Mouse (Mus musculus): ENCODE measurements around the gene Slamf7. TPM values are rescaled to one million over a fixed set of nuclear protein-coding genes. Genes with fewer than 3 reads are reported as not detected.

Slamf7 gene
- total RNA-seq, 1 experiment from 2014 or later: 47.4 TPM

DNA sequence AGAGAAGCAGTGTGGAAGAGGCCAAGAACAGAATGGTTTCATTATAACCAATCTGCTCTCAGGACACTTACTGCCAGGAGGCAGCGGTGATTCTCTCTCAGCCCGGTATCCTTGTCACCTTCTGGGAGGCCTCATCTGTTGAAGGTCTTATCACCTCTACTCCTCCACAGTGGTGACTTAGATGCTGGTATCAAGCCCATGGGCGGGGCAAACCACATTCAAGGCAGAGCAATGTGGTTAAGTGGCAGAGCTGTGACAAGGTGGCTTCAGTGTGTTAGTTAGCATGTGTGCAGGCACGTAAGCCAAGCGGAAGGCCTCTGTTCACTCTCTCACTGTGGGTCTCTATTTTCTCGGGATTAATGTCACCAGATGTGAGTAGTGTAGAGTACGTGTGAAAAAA lies 9.2 kb downstream of the Slamf7 start:
- peak; percentile 68 for ATAC-seq (replicated peaks; ENCODE audit: insufficient number of reproducible peaks, low FRiP score, low TSS enrichment, poor library complexity, severe bottlenecking)

DNA sequence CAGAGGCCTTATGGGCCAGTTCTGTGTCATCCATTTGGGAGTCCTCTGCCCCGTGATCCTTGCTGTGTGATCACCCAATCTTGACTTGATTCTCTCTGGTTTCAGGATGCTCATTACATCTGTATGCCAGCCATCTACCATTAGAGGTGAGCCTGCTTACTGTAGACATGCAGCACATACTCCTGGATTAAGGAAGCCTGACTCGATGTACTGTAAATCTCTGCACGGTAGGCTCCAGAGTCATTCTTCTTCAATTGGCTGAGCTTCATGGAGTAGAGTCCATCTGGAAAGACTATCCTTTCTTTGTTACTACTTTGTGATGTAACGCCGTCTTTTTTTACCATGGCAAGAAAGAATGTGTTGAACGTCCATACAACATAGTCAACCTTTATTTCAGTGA lies 12.0 kb downstream of the Slamf7 start:
- no peak for ATAC-seq (replicated peaks; ENCODE audit: insufficient number of reproducible peaks, low FRiP score, low TSS enrichment, poor library complexity, severe bottlenecking)

DNA sequence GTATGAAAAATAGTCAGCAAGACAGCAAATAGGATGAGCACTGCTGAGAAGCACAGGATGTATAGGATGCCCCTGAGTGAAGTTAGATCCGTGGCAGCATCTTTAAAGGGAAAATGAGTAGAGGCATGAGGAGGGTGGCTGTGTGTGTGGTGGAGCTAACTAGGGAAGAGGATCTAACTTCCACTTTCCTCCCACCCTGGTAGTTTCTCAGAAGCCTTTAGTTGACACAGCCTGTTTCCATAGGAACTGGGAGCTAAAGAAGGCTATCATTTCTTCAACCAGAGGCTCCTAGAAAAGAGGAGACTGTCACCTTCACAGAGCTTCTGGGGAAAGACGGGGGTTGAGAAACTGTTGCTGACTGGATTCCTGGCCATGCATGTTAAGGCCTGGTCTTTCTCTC lies 14.1 kb downstream of the Slamf7 start:
- no peak for ATAC-seq (replicated peaks; ENCODE audit: insufficient number of reproducible peaks, low FRiP score, low TSS enrichment, poor library complexity, severe bottlenecking)

DNA sequence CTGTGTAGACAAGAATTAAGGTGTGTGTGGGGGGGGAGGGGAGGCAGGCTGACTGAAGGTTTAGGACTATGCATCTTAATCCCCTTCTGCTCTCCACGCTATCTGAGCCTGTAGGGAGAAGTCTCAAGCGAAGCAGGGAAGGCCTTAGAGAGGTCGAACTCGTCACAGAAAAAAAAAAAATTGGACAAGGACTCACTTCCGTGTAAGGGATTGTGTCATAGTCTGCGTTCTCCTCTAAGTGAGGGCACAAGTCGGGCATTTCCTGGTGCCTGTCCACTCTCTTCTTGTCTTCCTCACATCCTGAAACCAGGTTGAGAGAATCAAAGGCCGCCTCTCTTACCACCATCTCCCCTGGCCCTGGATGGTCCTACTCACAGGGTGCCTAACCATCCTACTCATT lies 15.7 kb downstream of the Slamf7 start:
- peak; percentile 68 for ATAC-seq (replicated peaks; ENCODE audit: insufficient number of reproducible peaks, low FRiP score, low TSS enrichment, poor library complexity, severe bottlenecking)

DNA sequence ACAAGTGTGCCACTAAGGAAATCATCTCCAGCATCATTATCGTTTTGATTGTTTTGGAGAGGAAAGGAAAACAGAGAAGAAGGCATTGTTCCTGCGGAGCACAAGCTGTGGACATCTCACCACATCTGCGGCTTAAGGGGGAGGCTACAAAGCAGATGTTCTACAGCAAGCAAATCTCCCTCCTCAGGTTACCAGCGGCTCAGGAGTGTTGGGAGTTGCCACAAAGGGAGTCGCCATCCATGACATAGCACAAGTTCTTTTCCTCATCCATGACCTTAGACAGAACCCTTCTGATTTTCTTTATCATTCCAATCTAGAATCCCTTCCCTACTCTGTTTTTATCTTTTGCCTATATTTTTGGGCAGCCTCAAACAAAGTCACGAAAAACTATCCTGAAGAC lies 17.1 kb downstream of the Slamf7 start:
- no peak for ATAC-seq (replicated peaks; ENCODE audit: insufficient number of reproducible peaks, low FRiP score, low TSS enrichment, poor library complexity, severe bottlenecking)

DNA sequence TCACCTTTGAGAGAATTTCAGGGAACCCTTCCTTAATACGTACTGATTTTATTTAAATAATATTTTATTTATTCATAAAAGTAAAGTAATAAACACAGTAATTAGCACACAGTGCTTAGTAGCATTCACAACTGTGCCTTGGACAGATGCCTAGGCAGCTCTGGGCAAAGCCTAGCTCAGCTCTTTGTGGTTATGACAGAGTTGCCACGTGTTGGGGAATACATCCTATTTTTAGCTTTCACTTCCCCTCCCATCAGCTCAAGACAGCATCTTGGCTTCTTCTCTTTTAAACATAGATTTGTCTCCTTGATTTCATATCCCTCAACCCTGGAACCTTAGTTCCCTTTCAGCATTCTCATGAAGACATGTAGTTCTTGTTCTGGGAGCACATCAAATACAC lies 21.4 kb downstream of the Slamf7 start:
- ATAC-seq (replicated peaks; ENCODE audit: insufficient number of reproducible peaks, low FRiP score, low TSS enrichment, poor library complexity, severe bottlenecking): peak; percentile 89

DNA sequence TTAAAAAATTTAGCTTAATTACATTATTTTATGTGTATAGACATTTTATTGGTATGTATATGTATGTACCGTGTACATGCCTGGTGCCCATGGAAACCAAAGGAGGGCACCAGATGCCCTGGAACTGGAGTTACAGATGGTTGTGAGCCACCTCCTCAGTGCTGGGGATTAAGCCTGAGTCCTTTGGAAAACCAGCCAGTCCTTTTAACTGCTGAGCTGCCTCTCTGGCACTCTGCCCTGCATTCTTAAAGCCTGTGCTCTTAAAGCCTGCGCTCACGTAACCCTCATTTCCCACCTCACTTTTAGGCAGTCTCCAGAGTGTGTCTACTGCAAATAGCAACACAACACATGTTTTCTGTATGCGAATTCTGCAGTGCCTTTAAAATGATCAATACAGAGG lies 21.9 kb downstream of the Slamf7 start:
- no peak for ATAC-seq (replicated peaks; ENCODE audit: insufficient number of reproducible peaks, low FRiP score, low TSS enrichment, poor library complexity, severe bottlenecking)

DNA sequence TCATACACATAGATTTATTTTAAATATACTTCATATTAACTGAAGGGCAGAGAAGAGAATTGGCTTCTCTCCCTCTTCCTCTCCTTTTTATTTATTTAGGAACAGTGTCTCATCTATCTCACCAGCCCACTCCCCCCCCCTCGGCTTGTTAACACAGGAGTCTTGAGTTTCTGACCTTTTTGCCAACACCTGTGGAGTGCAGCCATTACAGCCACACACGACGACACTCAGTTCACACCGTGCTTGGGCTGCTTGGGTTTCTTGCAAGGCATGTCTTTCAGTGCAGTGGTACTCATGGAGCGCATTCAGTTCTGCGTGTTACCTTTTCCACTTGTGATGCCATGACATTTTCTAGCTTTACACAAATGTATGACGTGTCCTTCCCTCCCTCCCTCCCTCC lies 22.8 kb downstream of the Slamf7 start:
- ATAC-seq (replicated peaks; ENCODE audit: insufficient number of reproducible peaks, low FRiP score, low TSS enrichment, poor library complexity, severe bottlenecking): no peak

DNA sequence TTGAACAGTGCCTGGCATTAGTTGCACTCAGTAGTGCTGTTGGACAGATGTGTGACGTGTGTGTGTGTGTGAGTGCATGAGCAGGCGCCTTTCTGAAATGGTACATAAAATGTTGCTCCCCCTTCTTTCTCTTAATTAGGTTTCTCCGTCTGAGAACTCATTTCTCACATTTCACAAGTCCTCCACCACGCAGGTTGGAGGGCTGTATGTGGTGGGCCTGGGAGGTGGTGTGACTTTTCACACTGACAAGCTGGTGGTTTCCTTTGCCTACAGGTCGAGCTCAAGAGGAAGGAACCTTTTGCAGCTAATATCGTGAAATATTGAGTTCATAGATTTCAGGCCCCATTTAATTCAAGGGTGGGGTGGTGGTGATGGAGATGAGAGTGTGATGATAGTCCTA lies 23.7 kb downstream of the Slamf7 start:
- peak; percentile 32; the same call in 1 of the 2 replicates for ATAC-seq (replicated peaks; ENCODE audit: insufficient number of reproducible peaks, low FRiP score, low TSS enrichment, poor library complexity, severe bottlenecking)

DNA sequence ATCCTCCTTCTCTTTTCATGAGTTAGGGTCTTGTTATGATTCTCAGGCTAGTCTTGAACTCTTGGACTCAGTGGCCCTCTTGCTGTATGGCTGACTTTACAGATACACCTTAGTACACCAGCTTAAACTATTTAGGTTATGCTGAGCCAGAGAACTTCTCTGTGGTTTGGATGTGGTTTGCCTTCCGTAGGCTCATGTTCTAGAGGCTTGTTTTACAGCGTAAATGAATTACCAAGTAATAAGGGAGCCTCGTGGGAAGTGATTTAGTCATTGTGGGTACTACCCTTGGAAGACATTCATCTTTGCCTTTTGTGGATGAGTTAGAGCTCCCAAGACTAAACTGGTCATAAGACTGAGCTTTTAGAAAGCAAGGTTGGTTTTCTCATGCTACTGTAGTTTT lies 25.0 kb downstream of the Slamf7 start:
- no peak for ATAC-seq (replicated peaks; ENCODE audit: insufficient number of reproducible peaks, low FRiP score, low TSS enrichment, poor library complexity, severe bottlenecking)

DNA sequence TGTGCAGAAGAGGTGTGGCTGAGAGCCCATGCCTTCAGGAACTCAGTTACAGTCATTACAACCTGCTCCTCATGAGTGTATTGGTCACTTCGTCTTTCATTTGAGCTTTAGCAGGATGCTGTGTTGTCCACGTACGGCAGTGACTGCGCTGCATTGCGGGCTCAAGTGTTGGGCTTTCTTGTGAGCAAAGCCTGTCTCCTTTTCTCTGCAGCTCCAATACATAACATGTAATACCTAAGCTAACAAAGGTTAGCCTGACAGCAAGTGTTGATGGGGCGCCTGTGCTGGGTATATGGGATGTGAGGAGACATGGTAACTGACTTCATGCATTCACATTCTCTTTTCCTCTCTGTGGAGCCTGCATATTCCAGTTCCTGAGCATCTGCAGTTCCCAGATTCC lies 32.7 kb downstream of the Slamf7 start:
- no peak for ATAC-seq (replicated peaks; ENCODE audit: insufficient number of reproducible peaks, low FRiP score, low TSS enrichment, poor library complexity, severe bottlenecking)

DNA sequence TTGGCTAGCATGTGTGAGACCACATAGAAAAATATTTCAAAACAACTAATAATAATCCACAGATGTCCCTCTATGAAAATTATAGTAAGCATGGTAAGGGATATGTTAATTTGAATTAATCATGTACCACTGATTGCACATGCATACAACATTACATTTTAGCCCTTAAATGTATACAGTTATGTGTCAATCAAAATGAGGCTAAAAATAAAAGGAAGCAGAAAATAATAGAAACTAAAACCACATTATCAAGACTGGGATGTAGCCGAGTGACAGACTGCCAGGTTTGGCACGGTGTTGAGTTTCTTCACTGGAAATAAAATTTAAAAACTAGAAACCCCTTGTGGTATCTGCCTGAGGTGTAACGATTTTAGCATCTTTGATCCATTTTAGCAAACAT lies 33.2 kb downstream of the Slamf7 start:
- no peak for ATAC-seq (replicated peaks; ENCODE audit: insufficient number of reproducible peaks, low FRiP score, low TSS enrichment, poor library complexity, severe bottlenecking)

DNA sequence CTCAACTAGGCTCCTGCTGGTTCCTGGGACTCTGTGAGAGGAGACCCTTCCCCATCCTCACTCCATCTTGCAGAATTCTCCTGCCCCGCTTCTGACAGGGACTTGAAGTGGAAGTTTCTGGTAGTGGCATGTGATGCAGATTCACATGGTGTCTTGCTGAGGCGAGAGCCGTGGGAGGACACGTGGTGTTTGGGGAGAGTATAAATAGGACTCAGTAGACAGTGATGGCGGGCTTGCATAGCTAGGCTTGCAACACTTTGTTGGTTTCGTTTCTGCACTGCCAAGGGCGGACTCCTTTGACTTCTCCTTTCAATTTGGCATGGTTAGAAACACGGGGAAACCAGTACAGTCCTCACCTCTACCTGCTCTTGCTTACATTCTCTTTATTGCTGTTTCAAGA lies 33.8 kb downstream of the Slamf7 start:
- ATAC-seq (replicated peaks; ENCODE audit: insufficient number of reproducible peaks, low FRiP score, low TSS enrichment, poor library complexity, severe bottlenecking): peak; percentile 90

DNA sequence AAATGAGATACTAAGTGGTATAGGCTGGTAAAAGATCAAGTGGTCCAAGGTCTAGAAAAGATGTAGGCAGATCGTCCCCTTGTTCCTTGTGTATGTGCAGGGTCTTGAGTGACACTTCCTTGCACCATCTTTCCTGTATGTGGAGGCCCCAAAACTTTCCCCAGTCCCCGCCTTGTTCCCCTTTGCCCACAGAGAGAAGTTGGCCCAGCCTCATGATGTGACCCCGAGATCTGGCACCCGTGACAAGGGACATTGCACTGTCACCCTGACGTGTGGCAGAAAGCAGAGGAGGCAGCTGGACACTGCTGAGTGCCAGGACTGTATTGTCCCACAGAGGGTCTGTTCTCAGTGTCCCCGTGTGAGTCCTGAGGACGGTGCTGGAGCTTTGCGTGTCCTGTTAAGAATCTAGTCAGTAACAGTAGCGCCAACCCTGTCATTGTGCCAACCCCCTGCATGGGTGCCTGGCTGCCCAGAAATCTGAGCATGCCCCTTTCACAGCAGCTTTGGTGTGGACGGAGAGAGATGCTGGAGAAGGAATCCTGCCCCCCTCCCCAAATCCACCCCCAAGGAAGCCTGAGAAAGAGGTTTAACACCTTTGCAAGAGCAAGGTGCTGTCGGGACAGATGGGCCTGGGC lies 35.8 kb downstream of the Slamf7 start:
- ATAC-seq (replicated peaks; ENCODE audit: insufficient number of reproducible peaks, low FRiP score, low TSS enrichment, poor library complexity, severe bottlenecking): peak; percentile 78

DNA sequence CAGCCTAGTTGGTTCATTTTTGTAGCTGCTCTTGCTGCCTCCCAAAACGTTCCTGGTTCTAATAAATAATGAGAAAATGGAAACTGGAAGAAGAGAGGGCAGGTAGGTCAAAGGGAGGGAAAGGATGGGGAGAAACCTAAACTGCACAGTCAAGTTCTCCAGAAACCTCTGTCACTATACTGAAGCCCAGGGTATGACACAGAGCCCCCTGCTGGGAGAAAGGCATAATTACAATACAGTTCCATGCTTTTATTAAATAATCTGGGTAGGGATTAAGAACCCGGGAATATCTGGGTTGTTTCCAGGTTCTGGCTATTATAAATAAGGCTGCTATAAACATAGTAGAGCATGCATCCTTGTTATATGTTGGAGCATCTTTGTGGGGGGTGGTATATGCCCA lies 38.9 kb downstream of the Slamf7 start:
- ATAC-seq (replicated peaks; ENCODE audit: insufficient number of reproducible peaks, low FRiP score, low TSS enrichment, poor library complexity, severe bottlenecking): no peak

DNA sequence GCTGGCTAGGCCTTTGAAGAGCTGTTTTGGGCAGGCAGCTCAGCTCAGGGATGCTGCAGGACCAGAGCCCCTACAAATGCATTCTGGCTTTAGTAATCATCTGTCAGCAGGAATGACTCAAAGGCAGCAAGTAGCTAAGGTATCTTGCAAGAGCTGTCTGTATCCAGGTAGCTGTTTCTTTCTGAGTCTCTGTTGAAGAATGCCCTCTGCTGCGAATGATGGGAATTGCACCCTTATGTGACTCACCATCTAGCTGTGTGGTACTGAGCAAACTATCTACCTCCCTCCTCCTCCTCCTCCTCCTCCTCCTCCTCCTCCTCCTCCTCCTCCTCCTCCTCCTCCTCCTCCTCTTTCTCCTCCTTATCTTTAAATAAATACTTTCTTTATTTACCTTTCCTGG lies 42.1 kb downstream of the Slamf7 start:
- no peak for ATAC-seq (replicated peaks; ENCODE audit: insufficient number of reproducible peaks, low FRiP score, low TSS enrichment, poor library complexity, severe bottlenecking)

DNA sequence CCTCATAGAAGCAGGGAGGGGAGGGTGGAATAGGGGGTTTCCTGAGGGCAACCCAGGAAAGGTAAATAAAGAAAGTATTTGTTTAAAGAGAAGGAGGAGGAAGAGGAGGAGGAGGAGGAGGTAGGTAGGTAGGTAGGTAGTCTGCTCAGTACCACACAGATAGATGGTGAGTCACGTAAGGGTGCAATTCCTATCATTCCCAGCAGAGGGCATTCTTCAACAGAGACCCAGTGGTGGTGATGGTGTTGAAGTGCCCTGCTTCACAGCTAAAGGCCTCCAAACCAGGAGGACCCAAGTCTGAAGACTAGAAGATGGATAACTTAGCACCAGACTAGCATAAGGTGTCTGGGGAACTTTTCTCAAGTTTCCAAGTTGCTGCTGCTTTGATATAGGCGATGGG lies 42.8 kb downstream of the Slamf7 start:
- peak; percentile 60; the same call in 1 of the 2 replicates for ATAC-seq (replicated peaks; ENCODE audit: insufficient number of reproducible peaks, low FRiP score, low TSS enrichment, poor library complexity, severe bottlenecking)

DNA sequence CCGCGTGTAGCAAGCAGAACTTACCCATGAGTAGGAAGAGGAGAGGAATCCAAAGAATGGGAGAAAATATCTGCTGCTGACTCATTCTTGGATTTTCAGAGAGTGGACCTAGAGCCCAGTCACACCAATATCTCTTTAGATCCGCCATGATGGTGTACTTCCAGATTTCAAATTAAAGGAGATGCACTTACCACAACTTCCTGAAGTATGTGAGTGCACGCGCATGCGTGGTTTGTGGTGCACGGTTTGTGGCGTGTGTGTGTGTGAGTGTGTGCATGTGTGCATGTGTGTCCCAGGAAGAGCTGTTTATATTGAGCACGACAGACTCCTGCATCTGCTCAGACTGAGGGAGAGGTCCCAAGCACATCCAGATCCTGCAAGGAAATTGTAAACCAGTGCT lies 45.7 kb downstream of the Slamf7 start, which contains the start of gene Ly9:
TSS of gene Ly9 (minus strand) at position 235 of the 400 bp plus-strand sequence.
- ATAC-seq (replicated peaks; ENCODE audit: insufficient number of reproducible peaks, low FRiP score, low TSS enrichment, poor library complexity, severe bottlenecking): peak; percentile 72

DNA sequence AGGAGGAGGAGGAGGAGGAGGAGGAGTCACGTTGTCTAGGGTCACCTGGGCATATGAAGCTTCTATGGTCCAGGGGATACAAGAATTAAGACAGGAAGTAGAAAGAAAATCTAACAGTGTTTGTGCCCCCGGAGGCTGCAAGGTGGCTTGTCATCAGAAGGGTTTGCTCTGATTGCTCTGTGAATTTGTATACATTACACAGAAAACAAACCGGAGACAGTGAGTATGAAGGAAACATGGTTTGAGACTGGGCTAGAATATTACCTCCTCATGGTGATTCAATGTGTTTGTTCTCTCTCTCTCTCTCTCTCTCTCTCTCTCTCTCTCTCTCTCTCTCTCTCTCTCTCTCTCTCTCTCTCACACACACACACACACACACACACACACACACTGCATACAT lies 46.2 kb downstream of the Slamf7 start:
- ATAC-seq (replicated peaks; ENCODE audit: insufficient number of reproducible peaks, low FRiP score, low TSS enrichment, poor library complexity, severe bottlenecking): no peak

DNA sequence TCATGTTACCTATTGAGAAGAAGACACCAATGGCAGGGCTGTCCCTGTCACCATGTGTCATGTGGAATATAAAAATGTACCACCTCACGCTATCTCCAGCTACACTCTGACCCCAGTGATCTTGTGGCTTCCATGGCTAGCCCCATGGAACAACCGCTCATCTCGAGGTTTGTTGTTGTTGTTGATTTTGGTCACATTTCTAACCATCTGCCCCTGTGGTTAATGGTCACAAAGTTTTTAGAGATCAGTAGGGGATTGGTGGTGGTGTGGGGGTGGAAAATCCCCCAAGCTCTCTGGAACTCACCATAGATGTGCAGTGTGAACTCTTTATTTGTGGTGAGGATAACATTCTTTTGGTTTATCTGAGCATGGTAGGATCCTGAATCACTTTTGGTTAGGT lies 48.1 kb downstream of the Slamf7 start:
- no peak for ATAC-seq (replicated peaks; ENCODE audit: insufficient number of reproducible peaks, low FRiP score, low TSS enrichment, poor library complexity, severe bottlenecking)

DNA sequence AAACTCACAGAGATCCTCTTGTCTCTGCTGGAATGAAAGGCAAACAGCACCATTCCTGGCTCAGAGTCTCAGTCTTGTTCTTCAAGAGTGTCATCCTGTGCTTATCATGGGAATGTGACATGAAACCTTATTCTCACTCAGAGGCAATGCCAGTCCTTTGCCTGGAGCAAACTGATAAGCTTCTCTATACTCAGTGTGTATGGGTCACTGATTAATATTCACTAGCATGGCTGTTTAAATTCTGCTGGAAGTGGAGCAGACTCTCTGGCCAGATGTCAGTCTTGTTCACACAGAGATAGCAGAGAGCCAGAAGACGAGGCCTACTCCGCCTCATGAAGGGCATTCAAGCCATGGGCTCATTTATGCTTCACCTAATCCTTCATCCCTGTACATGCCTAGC lies 68.3 kb downstream of the Slamf7 start:
- no peak for ATAC-seq (replicated peaks; ENCODE audit: insufficient number of reproducible peaks, low FRiP score, low TSS enrichment, poor library complexity, severe bottlenecking)
